Comparison of ENCODE assay signal across 8 mouse cellular contexts in the genomic region with DNA sequence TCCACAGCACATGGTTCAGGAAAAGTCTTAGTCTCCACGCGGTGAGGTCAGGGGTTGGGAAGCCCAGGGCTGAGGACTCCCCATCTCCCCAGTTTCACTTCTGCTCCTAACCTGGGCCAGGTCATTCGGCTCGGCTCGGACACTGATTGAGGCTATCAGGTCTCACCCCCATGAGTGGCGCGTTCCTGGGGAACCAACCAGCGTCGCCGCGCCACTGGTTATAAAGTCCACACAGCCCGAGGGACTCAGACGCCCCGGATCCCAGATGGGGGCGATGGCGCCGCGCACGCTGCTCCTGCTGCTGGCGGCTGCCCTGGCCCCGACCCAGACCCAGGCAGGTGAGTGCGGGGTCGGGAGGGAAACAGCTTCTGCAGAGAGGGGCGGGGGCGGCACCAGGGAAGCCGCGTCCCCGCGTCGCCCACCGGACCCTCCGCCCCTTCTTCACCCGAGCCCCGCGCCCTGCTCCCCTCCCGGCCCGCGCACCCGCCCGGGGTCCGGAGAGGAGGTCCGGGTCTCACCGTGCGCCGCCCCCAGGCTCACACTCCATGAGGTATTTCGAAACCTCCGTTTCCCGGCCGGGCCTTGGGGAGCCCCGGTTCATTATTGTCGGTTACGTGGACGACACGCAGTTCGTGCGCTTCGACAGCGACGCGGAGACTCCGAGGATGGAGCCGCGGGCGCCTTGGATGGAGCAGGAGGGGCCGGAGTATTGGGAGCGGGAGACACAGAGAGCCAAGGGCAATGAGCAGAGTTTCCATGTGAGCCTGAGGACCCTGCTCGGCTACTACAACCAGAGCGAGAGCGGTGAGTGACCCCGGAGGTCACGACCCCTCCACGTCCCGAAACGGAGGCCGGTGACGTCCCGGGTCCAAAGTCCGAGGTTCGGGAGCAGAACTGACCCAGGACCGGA. TPM values are rescaled to one million over a fixed set of nuclear protein-coding genes. Genes with fewer than 3 reads are reported as not detected.
DNase-seq lines count a peak whose midpoint lies in the region; ATAC-seq and TF ChIP-seq lines count a peak whose summit lies in the region.

A gene (plus strand): TSS at position 248 of the 910 bp plus-strand sequence.

- H3K4me3 ChIP-seq in layer of hippocampus, adult 2 months, result peak within 1 kb of the TSS; percentile 37
- peak within 1 kb of the TSS; percentile 60 for H3K4me3 ChIP-seq in embryonic facial prominence, embryonic 10.5 days
- H3K4me3 ChIP-seq in liver, embryonic 13.5 days (replicated peaks), result peak within 1 kb of the TSS; percentile 44

- peaks cover 55% of the 10 kb centered on the region for H3K27me3 ChIP-seq in embryonic facial prominence, embryonic 10.5 days (replicated peaks; ENCODE audit: low read depth, poor library complexity, severe bottlenecking)
- H3K27me3 ChIP-seq in liver, embryonic 13.5 days, result peaks cover 29% of the 10 kb centered on the region
- H3K27me3 ChIP-seq in splenic B cell, adult 2 months (ENCODE audit: control insufficient read depth, insufficient read depth, low read length, poor library complexity, severe bottlenecking), result no peaks in the 10 kb centered on the region

- peaks cover 15% of the 10 kb centered on the region for H3K4me1 ChIP-seq in embryonic facial prominence, embryonic 10.5 days
- H3K4me1 ChIP-seq in liver, embryonic 13.5 days (replicated peaks), result no peaks in the 10 kb centered on the region

- peak within 1 kb of the TSS; percentile 49 for H3K4me2 ChIP-seq in liver, embryonic 13.5 days

- no peak within 1 kb of the TSS for H3K27ac ChIP-seq in layer of hippocampus, adult 2 months
- H3K27ac ChIP-seq in embryonic facial prominence, embryonic 10.5 days (replicated peaks), result no peak within 1 kb of the TSS
- H3K27ac ChIP-seq in liver, embryonic 13.5 days, result peak within 1 kb of the TSS; percentile 78

- peak; percentile 61 for ATAC-seq in inflammation-experienced regulatory T-cells, adult 6 months
- peak; percentile 83 for ATAC-seq in liver, embryonic 13.5 days (ENCODE audit: low read depth)
- no peak for ATAC-seq in monocyte, adult 5-6 weeks (replicated peaks; ENCODE audit: insufficient number of reproducible peaks, low FRiP score, low TSS enrichment, poor library complexity, severe bottlenecking)

- WGBS in embryonic facial prominence, embryonic 10.5 days, result 2% methylated on average over 80 of the region's 80 CpGs
- WGBS in liver, embryonic 13.5 days (ENCODE audit: insufficient replicate concordance), result 3% methylated on average over 69 of the region's 80 CpGs

- no peak for TF ChIP-seq CTCF in layer of hippocampus, adult 2 months (conservative IDR thresholded peaks at IDR 0.05)

- peak within 1 kb of the TSS; percentile 41 for H3K9ac ChIP-seq in liver, embryonic 13.5 days

- DNase-seq in layer of hippocampus, adult 2 months (ENCODE audit: low spot score in 2 of 2), result no peak
- no peak for DNase-seq in layer of hippocampus, postnatal 14 days (ENCODE audit: low spot score in 2 of 2)
- peak; percentile 42 for DNase-seq in embryonic facial prominence, embryonic 10.5 days (ENCODE audit: low spot score)
- DNase-seq in liver, embryonic 13.5 days, result no peak
- DNase-seq in splenic B cell, adult 2 months (ENCODE audit: low read depth, low spot score), result peak; percentile 22
- no peak for DNase-seq in layer of hippocampus, postnatal 25 days (ENCODE audit: extremely low spot score in 1 of 2, low spot score in 1 of 2)

- no peaks in the 10 kb centered on the region for H3K9me3 ChIP-seq in embryonic facial prominence, embryonic 10.5 days
- H3K9me3 ChIP-seq in liver, embryonic 13.5 days (replicated peaks), result no peaks in the 10 kb centered on the region

- no peaks in the 10 kb centered on the region for H3K36me3 ChIP-seq in embryonic facial prominence, embryonic 10.5 days (replicated peaks)
- H3K36me3 ChIP-seq in liver, embryonic 13.5 days, result no peaks in the 10 kb centered on the region
- H3K36me3 ChIP-seq in splenic B cell, adult 2 months (ENCODE audit: control insufficient read depth, insufficient read depth, low read length, poor library complexity, severe bottlenecking), result no peaks in the 10 kb centered on the region

RNA-seq across cellular contexts. Expression of the gene that starts here (rescaled TPM):
- under 1 TPM; 0.12 to 0.15 TPM for total RNA-seq in layer of hippocampus, adult 2 months (2021)
- not detected for total RNA-seq in layer of hippocampus, postnatal 14 days (2021)
- polyA plus RNA-seq in embryonic facial prominence, embryonic 10.5 days (2016; fragmentation: Nextera tagmentation; extraction: Ambion mirVana), result 0.39 and 0.57 TPM in 2 replicates
- 10 to 100 TPM; 14.2 to 25.0 (median 24.2) TPM for polyA plus RNA-seq in inflammation-experienced regulatory T-cells, adult 6 months (2017; shearing (Covaris generic))
- polyA plus RNA-seq in liver, embryonic 13.5 days (2015; fragmentation: Nextera tagmentation; extraction: Ambion mirVana), result 147 and 152 TPM in 2 replicates
- total RNA-seq in monocyte, adult 5-6 weeks (2017), result 5.5 to 7.7 TPM (median 7.6 TPM) in 3 replicates
- under 1 TPM in 1 of 2 experiments, not detected in 1; 0.09 TPM for total RNA-seq in layer of hippocampus, postnatal 25 days (2021)

Comparison
In these comparisons a context has a peak if more than half of its experiments do, and no peak if none do; other contexts are left out.
1. Peak in DNase-seq and H3K4me3 ChIP-seq in embryonic facial prominence, embryonic 10.5 days; RNA of the gene not detected or under 1 TPM.